Mouse (Mus musculus): ENCODE measurements around the gene Tshz2.
A peak's percentile ranks its signal among the peaks of the same experiment; 100 is the strongest.
"Not testable (repeated sequence)": the region's sequence is repeated elsewhere in the genome, so short reads cannot be mapped to it uniquely, and the experiment has no call there.

The Tshz2 gene

DNA sequence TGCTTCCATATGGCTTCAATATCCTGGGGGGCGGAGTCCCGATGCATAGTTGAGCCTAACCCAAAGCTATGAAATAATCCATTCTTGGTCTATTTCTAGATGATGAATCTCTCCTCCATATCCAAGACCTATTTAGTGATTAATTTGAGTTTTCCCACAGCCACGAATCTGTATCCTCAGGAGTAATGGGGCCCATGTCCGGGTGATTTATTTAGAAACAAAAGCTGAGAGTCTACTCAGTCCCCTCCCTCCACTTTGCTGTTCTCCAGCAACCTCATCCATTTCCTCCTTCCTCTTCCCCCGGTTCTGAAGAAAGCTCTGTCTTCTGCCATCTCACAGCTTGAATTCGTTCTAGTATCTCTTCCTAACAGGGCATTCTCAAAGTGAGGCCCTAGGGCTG, 125.3 kb downstream of the Tshz2 start:
- no peak for DNase-seq (ENCODE audit: low spot score)

DNA sequence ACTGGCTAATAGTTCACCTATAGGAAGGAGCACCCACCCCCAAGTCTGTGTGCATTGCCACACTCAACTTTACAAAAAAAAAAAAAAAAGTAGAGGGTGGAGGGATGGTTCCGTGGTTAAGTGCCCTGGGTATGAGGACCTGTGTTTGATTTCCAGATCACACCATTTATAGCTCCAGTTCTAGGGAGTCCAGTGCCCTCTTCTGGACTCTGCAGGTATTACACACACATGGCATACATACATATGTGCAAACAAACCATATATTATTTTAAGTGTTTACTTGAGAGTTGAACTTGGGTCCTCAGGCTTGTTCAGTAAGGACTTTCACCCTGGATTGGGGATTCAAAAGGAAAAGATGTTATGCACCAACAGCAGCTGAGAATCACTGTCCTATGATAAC, 127.3 kb downstream of the Tshz2 start:
- no peak for DNase-seq (ENCODE audit: low spot score)

DNA sequence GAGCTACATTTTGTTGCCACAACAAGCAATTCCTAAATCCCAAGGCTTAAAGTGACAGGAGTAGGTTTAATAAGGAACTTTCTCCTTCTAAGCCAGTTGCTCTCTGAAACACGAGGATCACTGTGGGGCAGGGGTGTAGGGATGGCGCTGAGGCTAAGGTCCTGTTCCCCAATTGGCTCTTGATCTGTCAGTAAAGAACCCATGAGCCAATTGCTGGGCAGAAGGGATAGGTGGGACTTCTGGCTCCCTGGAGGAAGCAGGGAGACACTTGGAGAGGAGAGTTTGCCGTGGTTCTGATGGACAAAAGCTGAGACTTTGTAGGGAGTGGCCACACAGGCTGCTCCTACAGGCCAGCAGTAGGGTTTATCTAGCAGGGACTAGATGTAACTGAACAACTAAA, 128.9 kb downstream of the Tshz2 start:
- DNase-seq (ENCODE audit: low spot score) = no peak

DNA sequence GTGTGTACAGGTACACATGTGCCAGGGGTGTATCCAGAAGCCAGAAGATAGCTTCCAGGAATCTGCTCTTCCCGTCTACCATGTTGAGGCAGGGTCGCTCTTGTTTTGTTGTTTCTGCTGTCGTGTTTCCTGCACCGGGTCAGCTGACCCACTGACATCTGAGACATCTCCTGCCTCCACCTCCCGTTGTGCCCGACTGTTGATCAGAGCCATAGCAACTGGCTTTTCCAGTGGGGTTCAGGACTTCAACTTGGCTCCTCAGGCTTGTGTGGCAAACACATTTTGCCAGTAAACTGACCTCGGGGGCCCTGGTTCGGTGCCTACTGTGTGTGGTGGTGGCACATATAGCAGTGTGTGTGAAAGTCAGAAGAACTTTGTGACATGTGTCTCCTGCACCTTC, 129.5 kb downstream of the Tshz2 start:
- DNase-seq (ENCODE audit: low spot score) = no peak

DNA sequence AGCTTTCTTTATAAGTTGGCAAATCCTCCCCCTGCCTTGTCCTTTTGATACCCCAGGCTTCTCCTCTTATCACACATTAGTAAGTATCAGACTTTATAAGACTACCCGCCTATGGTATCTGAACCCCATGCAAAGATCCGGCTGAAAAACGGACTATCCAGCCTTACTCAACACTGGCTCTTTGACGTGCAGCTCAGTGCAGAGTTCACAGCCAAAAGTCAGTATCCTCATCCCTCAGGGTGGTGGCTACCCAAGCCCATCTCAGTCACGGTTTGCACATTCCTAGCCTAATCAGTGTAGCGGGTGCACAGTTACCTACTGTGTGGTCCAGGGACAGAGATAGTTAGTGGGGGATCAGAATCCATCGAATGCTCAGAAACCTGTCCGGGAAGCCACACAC, 130.9 kb downstream of the Tshz2 start:
- no peak for DNase-seq (ENCODE audit: low spot score)

DNA sequence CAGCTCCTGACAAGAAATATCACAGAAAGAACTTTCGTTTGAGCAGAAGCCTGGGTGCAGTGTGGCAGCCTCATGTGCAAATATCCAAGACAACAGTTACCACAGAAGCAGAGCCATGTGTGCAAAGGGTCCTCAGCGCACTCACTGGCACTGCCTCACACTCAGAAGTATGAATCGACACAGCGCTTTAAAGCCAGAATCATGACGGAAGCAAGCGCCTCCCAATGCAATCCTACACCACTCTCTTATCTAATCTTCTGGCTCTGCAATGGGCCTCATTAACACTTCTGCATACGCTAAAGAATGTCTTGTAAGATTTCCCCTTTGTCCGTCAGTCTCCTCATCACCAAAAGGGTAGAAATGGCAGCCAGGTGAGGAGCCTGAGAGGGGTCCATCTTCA, 133.4 kb downstream of the Tshz2 start:
- no peak for DNase-seq (ENCODE audit: low spot score)

DNA sequence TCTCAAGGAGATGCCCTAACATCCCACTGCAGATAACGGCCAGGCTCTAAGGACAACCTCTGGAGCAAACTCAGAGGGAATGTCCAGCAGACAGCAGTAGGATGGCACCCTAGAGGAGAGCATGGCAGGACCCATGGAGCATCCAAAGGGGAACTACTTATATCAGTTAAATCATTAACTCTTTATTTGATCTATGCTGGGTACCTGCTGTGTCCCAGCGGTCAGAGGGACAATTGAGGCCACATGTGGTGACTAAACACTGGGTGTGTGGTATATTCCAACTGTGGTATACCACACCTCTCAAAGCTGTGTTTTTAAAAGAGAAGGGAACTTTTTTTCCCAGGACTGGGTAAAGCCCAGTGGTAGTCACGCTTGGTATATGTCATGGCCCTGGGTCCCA, 134.5 kb downstream of the Tshz2 start:
- no peak for DNase-seq (ENCODE audit: low spot score)

DNA sequence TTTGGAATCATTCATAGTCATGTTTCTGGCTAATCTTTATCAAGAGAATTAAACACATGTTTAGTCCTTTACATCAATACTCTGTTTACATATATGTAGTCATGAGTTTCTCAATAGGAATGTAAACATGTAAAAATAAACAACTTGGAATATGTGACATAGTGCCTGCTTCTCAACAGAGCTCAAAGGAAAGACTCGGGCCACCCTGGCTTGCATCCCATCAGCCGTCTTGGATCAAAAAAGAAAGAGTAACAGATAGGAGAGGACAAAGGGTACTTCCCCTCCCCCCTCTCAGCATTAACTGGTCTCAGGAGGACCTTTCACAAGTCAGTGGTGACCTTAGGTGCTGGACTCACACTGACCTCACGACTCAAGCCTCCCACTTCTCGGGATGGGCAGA, 142.3 kb downstream of the Tshz2 start:
- no peak for DNase-seq (ENCODE audit: low spot score)

DNA sequence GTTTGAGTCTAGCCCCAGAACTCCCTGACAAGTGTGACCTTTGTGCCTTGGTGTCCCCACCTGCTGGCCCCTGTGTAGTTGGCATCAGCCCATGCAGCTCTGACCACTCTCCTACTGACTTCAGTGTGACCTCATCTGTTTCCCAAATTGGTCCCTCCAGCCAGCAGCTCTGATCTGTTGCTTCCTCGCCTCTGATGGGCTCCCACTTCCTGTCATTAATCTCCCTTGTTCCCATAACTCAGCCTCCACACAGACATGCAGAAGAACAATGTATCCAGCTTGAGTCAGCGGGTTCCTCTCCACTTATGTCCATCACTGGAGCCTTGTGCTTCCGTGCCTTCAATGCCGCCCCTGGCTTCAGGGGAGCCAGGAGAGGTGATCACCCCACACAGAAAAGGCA, 144.4 kb downstream of the Tshz2 start:
- DNase-seq (ENCODE audit: low spot score) = no peak

DNA sequence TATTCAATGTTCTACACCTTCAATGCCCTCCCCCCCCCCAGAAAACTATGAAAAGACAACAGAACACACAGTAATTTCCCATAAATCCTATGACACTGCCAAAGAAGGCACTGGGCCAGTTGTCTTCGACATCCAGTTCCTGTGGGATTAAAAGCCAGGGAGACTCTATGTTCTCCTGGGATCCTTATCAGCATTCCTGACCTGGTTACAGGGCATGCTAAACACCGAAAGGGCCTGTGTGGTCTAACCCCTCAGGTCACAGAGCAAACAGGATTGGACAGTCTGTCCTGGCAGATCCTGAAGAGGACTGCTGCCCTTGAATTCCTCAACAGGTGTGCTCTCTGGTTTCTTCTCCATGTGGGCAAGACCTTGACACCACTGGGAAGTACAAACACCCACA, 145.0 kb downstream of the Tshz2 start:
- no peak for DNase-seq (ENCODE audit: low spot score)

DNA sequence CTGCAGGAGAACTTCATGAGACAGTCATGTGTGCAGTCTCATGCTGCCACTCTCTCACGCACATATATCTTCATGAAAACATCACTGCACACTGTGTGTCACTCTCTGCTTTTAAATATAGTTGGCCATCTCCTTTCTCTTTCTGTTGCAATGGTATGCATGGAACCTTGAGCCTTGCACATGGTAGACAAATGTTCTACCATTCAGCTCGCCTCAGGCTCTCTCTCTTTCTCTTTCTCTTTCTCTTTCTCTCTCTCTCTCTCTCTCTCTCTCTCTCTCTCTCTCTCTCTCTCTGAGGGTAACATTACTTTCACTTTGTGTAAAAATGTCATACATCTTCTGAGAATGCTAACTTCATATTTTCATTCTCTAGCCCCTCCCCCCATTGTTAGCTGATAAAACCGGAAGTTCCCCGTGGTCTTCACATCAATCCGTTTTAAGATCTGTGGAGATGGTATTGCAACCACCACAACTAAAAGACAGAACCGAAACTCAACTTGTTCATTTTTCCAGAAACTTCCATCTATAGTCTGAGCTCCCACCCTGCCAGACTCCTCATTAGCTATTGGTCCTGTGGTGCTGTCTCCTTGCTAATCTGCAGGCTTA, 146.0 kb downstream of the Tshz2 start:
- no peak for DNase-seq (ENCODE audit: low spot score)

DNA sequence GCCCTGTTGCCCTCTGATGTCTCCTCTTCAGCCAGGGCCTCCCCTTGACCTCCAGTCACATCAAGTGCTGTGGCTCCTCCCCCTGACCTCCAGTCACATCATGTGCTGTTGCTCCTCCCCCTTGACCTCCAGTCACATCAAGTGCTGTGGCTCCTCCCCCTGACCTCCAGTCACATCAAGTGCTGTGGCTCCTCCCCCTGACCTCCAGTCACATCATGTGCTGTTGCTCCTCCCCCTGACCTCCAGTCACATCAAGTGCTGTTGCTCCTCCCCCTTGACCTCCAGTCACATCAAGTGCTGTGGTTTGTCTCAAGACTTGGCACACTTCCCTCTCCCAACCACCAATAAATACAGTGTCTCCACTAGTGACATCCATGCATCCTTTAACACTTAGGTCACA, 148.9 kb downstream of the Tshz2 start:
- DNase-seq (ENCODE audit: low spot score) = not testable (repeated sequence)

DNA sequence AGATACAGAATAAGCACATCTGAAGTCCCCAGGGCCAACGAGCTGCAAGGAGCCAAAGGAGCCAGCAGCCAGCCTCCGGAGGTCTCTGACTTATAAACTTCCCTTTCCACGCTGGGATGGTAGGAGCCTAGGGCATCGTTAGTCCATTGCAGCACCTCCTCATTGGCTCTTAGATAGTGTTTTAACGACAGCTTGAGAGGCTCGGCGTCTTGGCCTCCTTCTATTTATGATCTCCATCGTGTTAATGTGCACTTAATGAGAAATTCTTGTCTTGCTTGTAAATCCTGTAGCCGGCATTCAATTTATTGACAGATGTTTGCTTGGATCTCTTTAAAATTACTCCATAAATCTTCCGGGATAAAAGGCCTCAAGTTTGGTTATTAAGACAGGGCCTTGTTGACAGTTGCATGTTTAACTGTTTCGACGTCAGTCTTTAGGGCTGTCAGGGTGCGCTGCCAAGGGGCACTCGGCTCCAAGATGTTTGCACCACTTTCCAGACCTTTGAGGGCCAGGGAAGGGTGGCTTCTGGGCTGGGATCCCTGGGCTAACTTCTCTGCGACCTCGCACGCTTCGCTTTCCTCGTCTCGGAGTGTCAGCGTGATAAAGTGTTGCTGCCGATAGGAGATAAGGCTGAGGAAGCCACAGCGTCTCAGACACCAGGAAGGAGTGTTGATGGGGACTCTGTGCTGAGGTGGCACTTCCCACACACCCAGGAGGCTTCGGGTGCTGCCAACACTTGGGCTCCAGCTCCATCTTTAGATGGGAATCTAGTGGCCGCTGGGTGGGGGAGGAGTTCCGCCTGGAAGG, 150.3 kb downstream of the Tshz2 start:
- DNase-seq (ENCODE audit: low spot score) = no peak

DNA sequence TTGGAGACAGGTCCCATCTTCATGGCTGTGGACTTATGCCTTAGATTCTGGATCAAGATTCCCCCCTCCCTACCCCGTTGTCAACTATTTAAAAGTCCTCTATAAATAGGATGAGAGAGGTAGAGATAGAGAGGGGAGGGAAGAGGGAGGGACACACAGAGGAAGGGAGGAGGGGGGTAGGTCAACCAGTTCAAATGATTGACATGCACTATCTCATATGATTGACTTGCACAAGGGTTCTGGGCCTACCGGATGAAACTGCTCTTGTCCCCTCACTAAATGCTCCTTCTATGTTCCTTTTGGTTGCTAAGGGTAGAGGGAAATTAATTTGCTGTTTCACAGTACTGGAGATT, 150.8 kb downstream of the Tshz2 start:
- no peak for DNase-seq (ENCODE audit: low spot score)

DNA sequence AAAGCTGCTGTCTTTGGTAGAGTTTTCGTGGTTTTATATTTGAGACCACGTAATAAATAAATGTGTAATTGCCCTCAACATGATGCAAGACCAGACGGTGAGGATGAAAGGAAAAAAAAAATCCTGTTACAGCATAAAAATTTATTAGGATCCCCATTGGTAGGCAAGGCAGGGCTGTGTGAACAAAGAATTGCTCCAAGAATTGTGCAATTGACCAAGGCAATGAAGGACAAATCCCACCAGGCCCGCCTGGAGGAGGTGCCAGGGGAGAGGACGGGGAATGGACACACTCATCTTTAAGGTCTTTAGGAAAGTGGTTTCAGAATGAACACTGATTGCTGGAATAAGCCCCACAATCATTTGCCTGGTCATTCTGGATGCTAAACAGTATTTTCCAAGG, 154.6 kb downstream of the Tshz2 start:
- DNase-seq (ENCODE audit: low spot score) = no peak

DNA sequence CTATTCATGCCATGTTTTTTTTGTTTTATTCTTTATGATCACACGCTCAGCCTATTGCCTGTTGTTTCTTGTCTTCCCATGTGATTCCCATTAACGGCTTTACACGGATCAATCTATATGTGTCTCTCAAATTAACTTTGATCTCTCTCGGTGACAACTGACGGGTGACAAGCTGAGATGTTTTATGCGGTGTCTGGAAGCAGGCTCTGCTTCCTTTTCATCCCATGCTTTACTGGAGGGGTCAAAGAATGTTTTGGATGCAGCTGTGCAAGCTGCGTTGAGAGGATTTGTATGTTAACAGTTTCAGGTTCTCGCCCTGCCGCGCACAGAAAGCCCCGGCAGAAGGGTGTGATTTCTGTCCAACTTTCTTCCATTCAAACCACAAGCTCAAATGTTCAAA, 155.1 kb downstream of the Tshz2 start:
- no peak for DNase-seq (ENCODE audit: low spot score)

DNA sequence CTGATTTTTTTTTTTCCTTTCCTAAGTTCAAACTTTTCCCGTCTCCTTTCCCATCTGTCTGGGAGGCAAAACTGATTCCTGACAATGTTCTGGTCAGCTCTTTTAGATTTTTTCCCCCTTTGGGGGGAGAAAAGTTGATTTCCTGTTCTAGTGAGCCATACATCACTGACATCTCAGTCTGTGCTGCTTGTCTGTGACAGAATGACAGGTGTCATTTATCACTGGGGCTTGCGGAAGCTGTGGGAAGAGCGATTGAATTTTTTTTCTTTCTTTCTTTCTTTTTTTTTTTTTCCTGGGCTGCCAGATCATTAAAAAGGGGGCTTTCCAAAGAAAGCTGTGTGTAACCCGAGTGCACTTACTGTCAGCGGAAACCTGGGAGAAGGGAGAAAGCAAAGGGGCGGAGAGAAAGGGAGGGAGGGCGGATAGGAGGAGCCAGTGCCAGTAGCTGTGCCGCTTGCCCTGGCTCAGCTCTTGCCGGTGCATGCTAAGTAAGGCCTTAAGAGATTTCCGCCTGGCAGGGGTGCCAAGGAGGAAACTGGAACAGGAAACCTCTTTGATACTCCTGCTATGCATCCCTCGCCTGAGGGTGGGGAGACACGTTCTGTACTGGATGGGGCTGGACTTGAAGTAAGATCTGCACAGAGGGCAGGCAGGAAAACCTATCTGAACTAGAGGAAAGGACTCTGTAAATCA, 157.8 kb downstream of the Tshz2 start:
- DNase-seq (ENCODE audit: low spot score) = peak; percentile 53

DNA sequence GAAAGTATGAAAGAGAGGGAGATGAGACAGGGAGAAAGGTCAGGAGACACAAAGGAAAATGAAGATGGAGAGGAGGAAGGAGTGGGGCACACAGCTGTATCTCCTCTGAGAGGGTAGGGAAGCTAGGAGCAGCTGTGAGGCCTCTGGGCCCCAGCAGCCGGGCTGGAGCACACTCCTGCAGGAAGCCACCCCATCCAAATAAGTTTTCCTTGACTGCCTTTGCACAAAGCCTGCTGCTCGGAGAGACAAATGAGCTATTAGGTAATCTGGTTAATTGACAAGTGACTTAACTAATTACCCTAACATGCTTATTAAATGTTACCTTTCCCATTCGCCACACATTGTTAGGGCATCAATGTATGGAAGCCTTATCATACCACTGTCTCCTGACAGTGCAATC, 159.9 kb downstream of the Tshz2 start:
- no peak for DNase-seq (ENCODE audit: low spot score)

DNA sequence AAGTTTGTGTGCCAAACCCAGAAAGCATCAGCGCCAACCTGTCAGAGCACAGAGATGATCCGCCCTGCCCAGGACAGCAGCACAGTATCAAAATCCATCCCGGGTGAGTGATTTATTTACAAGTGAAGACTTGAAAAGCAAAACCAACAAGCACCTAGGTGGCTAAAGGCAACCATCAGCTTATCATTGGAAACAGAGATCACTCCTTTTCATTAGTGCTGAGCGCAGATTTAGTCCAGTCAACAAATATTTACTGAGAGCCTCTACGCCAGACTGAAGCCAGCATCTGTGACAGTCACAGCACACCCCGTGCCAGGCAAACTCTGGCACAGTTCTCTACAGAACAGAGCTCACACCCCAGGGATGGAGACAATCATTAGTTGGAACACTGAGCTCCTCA, 169.4 kb downstream of the Tshz2 start:
- DNase-seq (ENCODE audit: low spot score) = no peak

DNA sequence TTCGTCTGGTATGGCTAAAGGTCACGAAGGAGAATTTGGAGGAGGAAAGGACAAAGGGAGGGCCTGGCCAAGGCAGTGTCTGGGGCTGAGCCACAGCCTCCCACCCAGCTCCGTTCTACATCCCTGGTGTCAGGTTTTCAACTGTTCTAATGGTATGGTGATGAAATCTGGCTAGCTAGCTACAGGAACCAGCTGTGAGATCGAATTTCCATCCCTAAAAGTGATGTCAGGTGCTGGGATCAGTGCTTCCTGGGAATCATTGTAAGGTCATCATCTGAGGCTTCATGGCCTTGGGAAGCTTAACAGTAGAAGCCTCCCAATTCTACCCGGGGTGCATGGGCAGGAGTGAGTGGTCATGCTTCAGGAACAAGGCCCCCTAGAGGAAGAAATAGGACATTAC, 171.6 kb downstream of the Tshz2 start:
- no peak for DNase-seq (ENCODE audit: low spot score)

DNA sequence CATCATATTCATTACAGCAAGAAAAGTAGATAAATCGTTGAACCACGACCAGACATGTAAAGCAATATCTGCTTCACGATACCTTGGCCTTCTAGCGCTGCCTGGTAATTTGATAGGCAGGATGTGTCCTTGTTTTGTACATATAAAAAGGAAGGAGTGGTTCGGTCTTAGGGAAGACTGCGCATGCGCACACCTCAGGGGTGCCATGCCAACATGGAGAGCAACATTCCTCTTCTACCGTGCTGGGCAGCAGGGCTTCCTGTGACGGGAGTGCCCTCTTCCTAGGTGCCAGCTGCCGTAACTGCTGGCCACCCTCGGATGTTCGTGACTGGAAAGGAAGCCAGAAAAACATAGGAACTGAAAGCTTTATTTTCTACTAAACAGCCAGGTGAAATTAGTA, 172.7 kb downstream of the Tshz2 start:
- DNase-seq (ENCODE audit: low spot score) = no peak

DNA sequence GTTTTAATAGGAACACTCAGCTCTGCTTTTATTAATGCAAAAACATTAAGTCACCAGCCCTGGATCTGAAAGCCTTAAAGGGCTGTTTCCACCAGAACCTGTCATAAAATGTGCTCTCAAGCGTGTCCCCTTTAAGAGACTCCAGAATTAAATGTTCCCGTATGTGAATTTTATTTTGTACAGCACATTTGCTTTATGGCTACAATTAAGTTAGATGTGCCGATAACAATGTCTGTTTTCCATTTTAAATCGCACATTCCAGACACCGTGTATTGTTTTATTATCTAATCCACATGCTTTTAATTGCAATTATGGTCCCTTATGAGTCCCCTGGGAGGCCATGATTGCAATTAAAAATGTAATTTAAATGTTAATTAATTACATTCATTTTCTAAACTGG, 178.8 kb downstream of the Tshz2 start:
- DNase-seq (ENCODE audit: low spot score) = no peak

DNA sequence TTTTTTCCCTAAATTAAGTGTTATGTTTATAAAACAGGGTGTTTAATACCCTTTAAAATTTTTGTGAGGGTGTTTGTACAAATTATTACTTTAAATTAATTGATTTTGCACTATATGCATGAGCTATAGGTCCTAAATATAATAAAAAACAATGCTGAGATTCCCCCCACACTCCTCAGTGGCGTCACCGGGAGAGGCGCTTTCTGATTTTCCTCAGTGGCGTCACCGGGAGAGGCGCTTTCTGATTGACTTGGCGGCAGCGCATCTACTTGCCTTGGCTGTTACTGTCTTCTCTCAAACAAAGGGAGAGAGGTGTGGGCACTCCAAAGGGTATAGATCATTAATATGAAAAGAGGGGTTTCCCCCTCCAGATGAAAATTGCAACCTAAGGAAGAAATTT, 179.2 kb downstream of the Tshz2 start:
- DNase-seq (ENCODE audit: low spot score) = no peak

DNA sequence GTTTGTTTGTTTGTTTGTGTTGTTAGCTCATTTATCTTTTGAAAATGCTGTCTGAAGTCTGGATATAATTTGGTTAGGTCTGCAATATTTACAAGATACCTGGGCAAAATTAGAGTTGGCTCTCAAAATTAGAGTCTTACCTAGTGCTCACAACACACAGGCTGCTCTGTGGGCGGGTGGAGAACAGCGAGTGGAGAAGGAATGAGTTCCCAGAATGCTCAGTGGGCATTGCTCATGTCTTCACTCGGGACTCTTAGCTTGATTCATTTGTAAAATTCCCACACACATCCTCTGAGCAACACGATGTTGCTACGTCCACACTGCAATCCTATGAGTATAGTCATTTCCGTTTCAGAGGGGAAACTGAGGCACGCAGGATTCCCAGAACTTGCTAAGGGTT, 180.1 kb downstream of the Tshz2 start:
- DNase-seq (ENCODE audit: low spot score) = no peak

Data from ovary, postnatal 14 days (tissue).